Mouse (Mus musculus) forebrain, embryonic 12.5 days (tissue): ENCODE measurements around the gene Zp2. TPM values are rescaled to one million over a fixed set of nuclear protein-coding genes. Genes with fewer than 3 reads are reported as not detected.

Experiments
- ATAC-seq: fragments of 200-750 bp; cut with Nextera tagmentation; 2 replicates; pipeline ENCODE4 v1.8.0; 2017; ENCODE audit warnings: moderate TSS enrichment; ENCODE audit not compliant: low FRiP score
- H3K27ac ChIP-seq: fragments of 300-500 bp; sonication (generic); 2 replicates; pipeline ENCODE4 v1.5.1; 2016; ENCODE audit warnings: mild to moderate bottlenecking
- H3K27me3 ChIP-seq: fragments of 300-500 bp; sonication (generic); 2 replicates; pipeline ENCODE4 v1.6.1; 2016; ENCODE audit warnings: mild to moderate bottlenecking
- H3K36me3 ChIP-seq: fragments of 300-500 bp; sonication (generic); replicated peaks from 2 replicates; pipeline ENCODE4 v1.6.1; 2016; ENCODE audit warnings: mild to moderate bottlenecking
- H3K4me1 ChIP-seq: fragments of 300-500 bp; sonication (generic); 2 replicates; pipeline ENCODE4 v1.6.1; 2016
- H3K4me2 ChIP-seq: fragments of 300-500 bp; sonication (generic); 2 replicates; pipeline ENCODE4 v1.6.1; 2016; ENCODE audit warnings: mild to moderate bottlenecking, moderate library complexity
- H3K4me3 ChIP-seq: fragments of 300-500 bp; sonication (generic); replicated peaks from 2 replicates; pipeline ENCODE4 v1.5.1; 2016; ENCODE audit warnings: mild to moderate bottlenecking
- H3K9ac ChIP-seq: fragments of 300-500 bp; sonication (generic); 2 replicates; pipeline ENCODE4 v1.6.1; 2016; ENCODE audit warnings: mild to moderate bottlenecking
- H3K9me3 ChIP-seq: fragments of 300-500 bp; sonication (generic); 2 replicates; pipeline ENCODE4 v1.6.1; 2016
- WGBS: fragments of 180-500 bp; shearing (Covaris S2); methylation state at CpG from one replicate; pipeline ENCODE4 v1.1.7; 2016; 5-methylcytosine and 5-hydroxymethylcytosine counted together
- polyA plus RNA-seq: library from polyadenylated mRNA; unstranded; fragments of >200 nt; fragmentation: Nextera tagmentation; extraction: Ambion mirVana; gene quantifications from 2 replicates; pipeline ENCODE4 v1.2.1, GENCODE M21; 2016

Zp2 gene
- polyA plus RNA-seq, 1 experiment from 2014 or later = not detected

DNA sequence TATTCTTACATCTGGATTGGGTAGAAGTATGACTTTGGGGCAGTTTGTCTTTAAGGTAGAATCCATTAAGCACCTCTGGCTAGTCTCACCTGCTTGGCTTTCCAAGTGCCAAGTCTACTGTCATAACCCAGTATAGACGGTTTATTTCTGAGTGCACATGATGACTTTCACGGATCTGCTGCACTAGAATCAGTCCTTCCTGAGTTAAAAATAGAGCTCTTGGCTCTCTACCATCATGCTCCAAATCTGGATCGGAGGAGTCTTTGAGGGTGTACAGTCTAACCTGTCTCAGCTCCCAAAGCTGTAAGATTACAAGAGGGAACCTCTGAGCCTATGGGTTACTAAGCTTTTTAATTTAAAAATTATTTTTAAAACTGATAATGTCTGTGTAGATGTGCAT is 50.9 kb downstream of the Zp2 start:
- H3K27ac ChIP-seq = no peak overlapping the region
- no peak for ATAC-seq
- no peak overlapping the region for H3K4me2 ChIP-seq
- no peaks in the 10 kb centered on the region for H3K27me3 ChIP-seq
- no peak overlapping the region for H3K9ac ChIP-seq
- no peaks in the 10 kb centered on the region for H3K4me1 ChIP-seq
- no peak overlapping the region for H3K4me3 ChIP-seq
- no peaks in the 10 kb centered on the region for H3K9me3 ChIP-seq
- WGBS = 92% methylated on average over 3 of the region's 3 CpGs
- H3K36me3 ChIP-seq = no peaks in the 10 kb centered on the region

DNA sequence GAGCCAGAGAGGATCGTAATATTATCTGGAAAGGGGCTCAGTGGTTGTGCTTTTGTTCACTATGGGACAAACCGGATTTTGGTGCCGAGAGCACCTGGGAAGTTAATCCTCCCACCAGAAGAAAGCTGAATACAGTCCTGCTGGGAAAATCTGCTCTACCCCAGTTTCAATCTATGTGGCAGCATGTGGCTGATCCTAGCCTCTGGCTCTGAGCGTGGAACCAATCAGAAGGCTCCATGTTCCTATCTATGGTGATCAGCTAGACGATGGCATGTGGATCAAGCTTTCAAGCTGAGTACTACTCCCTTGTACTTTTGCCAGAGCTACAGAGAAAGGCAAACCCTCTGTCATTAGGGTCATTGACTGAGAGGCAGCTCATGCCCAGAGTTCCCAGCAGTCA is 52.1 kb downstream of the Zp2 start:
- no peaks in the 10 kb centered on the region for H3K36me3 ChIP-seq
- no peaks in the 10 kb centered on the region for H3K27me3 ChIP-seq
- no peak overlapping the region for H3K4me2 ChIP-seq
- H3K9me3 ChIP-seq = no peaks in the 10 kb centered on the region
- H3K27ac ChIP-seq = no peak overlapping the region
- H3K4me1 ChIP-seq = no peaks in the 10 kb centered on the region
- WGBS = 10% methylated on average over 5 of the region's 5 CpGs
- ATAC-seq = no peak
- H3K9ac ChIP-seq = no peak overlapping the region
- H3K4me3 ChIP-seq = no peak overlapping the region

DNA sequence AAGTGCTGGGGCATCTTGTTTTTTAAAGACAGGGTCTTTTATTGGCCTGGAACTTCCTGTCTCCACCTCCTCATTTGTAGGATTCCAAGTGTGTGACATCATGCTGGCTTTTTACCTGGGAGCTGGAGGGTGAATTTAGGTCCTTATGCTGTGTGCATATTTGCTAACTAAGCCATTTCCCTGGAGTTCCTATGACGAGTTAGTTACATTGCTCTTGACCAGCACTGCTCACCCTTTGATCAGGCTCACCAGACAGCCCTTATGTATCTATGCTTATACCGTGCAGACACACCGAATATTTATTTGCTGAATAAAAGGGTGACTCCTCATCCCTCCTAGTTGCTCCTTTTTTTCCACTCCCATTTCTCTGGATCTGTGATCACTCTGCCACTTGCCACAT is 64.9 kb downstream of the Zp2 start:
- ATAC-seq = no peak
- no peak overlapping the region for H3K9ac ChIP-seq
- no peaks in the 10 kb centered on the region for H3K27me3 ChIP-seq
- no peak overlapping the region for H3K27ac ChIP-seq
- WGBS = 78% methylated on average over 3 of the region's 3 CpGs
- no peaks in the 10 kb centered on the region for H3K9me3 ChIP-seq
- no peak overlapping the region for H3K4me3 ChIP-seq
- no peaks in the 10 kb centered on the region for H3K36me3 ChIP-seq
- no peaks in the 10 kb centered on the region for H3K4me1 ChIP-seq
- H3K4me2 ChIP-seq = no peak overlapping the region

Other genes with a start within 250 kb of the Zp2 start
- 11.2 and 12.6 TPM in 2 replicates for gene Lyrm1, start 249.4 kb downstream of the Zp2 start, polyA plus RNA-seq
- gene Dcun1d3, start 249.0 kb downstream of the Zp2 start, polyA plus RNA-seq = 16.2 and 16.8 TPM in 2 replicates
- 0.04 and 0.11 TPM in 2 replicates for gene Dnah3, start 50.0 kb downstream of the Zp2 start, polyA plus RNA-seq
- gene Tmem159, start 42.9 kb downstream of the Zp2 start, polyA plus RNA-seq = 8.0 and 8.9 TPM in 2 replicates
- 0.05 TPM in 1 of 2 replicates, not detected in the other for gene Anks4b, start 28.6 kb upstream of the Zp2 start, polyA plus RNA-seq
- 17.1 and 25.4 TPM in 2 replicates for gene Crym, start 56.8 kb upstream of the Zp2 start, polyA plus RNA-seq
- not detected in 2 replicates for gene Abca14, start 58.7 kb upstream of the Zp2 start, polyA plus RNA-seq
- gene Abca15, start 183.4 kb upstream of the Zp2 start, polyA plus RNA-seq = not detected in 2 replicates